Mouse (Mus musculus) thymus, postnatal 10 days (tissue): ENCODE data around the gene Ush2a.

Experiments used
- DNase-seq, 2 experiments: peaks; one replicate each; pipeline ENCODE4 v3.0.0; 2021; ENCODE audit warnings: low spot score in 2 of 2

Gene Ush2a

DNA sequence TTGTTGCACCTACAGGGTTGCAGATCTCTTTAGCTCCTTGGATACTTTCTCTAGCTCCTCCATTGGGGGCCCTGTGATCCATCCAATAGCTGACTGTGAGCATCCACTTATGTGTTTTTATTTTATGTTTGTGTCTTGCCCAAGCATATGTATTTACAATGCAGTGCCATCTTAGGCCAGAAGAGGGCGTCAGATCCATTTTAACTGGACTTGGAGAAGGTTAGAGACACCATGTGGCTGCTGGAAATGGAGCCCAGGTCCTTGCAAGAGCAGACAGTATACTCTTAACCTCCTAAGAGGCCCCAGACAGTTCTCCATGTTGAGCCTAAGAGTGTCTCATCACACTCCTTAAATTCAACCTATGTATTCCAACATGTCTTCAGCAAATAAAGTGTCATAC is 281.5 kb downstream of the Ush2a start:
- no peak for DNase-seq

- DNase-seq, result no peak
Measured at GRCm38 (mm10) chr1:188549686-188550085, 287.9 kb downstream of the Ush2a start.

GRCm38 (mm10) chr1:188551802-188552201 is 290.0 kb downstream of the Ush2a start:
- DNase-seq, result no peak

- DNase-seq, result no peak
Measured at GRCm38 (mm10) chr1:188558911-188559310, 297.1 kb downstream of the Ush2a start.

DNA sequence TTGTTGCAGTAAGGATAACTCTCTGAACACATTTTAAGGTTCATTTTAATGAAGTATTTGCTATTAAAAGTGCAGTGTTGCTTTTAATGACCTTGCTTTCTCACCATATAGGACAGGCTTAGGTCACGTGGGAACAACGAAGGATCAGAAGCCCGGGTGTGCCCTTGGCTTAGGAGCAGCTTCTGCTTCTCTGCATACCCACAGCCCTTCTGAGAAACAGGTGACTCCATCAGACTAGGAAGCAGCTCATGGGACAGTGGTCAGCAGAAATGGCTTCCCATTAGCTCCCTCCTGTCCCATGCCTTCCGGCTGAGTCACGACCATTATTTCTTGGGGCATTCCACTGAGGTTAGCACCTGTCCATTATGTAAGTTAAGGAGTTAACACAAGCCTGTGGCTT is 304.4 kb downstream of the Ush2a start:
- no peak for DNase-seq

DNA sequence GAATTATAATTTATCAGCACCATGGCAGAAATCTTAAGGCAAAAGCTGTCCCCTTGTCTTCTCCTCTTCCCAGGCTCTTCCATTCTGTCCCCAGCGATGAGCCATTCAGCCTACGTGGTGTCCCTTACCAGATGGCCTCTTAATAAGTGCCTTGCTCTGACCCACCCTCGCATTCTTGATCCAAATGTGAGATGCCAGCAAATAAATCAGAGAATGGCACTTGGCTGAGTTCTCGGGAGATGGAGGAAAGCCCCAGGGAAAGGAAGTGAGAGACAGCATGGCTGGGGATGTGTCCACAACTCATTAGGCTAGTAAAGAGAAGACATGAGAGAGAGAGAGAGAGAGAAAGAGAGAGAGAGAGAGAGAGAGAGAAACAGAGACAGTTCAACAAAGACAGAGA is 305.7 kb downstream of the Ush2a start:
- DNase-seq, result no peak

- DNase-seq, result no peak
Measured at GRCm38 (mm10) chr1:188568295-188568961, 306.6 kb downstream of the Ush2a start.

DNA sequence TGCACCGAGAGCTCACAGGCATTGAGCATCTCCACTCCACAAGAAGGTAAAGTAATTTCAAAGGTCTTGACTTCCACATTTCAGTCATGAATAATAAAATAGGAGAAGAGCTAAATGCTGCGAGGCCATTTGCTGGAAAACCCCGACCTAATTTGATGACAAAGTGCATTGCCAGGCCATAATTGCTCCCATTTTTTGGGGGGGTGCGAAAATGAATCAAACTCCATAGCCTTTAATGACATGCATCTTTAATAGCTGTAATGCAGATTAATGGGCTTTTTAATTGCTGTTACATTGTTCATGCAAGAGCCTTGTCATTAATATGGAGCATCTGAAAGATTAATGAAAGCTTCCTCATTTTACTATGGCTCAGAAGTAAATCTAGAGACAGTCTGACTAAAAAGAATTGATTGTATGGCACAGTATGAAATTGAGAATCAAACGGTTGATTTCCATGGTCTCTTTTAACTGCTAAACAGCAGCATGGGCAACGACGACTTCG is 314.5 kb downstream of the Ush2a start:
- DNase-seq, result no peak

DNA sequence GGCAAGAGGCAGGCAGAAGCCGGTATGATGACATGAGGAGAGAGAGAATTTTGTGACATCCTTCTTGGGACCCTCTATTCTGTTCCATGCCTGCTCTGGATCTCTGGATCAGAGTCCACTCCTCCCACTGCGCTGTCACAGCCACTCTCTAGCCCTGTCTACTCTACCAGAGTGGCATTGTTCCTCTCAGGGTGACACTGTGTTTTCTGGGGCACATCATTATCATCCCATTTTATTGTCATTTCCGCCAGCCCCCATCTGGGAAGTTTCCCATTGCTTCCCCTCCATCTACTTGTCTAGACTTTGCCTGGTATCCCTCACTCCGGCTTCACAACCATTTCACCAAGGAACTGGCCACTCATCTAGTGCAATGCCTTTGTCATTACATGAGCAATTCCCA is 315.6 kb downstream of the Ush2a start:
- DNase-seq, result no peak

DNA sequence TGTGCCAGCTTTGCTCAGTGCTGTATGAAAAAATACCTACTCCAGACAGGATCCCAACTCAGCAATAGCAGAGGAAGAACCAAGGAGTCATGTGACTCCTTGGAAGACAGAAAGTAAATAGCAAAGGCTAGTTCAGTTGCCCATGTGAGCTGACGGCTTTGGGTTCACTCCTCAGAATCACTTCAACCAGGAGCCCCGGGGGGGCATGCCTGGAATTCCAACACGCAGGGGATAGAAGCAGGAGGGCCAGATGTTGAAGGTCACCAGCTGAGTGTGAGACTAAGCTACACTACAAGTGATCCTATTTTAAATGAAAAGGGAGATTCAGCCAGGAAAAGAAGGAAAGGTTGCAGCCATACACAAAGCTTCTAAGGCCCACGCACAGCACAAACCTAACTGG is 319.3 kb downstream of the Ush2a start:
- no peak for DNase-seq

GRCm38 (mm10) chr1:188595251-188595650 is 333.4 kb downstream of the Ush2a start:
- DNase-seq, result no peak

- no peak for DNase-seq
Measured at GRCm38 (mm10) chr1:188598052-188598451, 336.2 kb downstream of the Ush2a start.

GRCm38 (mm10) chr1:188599134-188599533 is 337.3 kb downstream of the Ush2a start:
- DNase-seq, result no peak

DNA sequence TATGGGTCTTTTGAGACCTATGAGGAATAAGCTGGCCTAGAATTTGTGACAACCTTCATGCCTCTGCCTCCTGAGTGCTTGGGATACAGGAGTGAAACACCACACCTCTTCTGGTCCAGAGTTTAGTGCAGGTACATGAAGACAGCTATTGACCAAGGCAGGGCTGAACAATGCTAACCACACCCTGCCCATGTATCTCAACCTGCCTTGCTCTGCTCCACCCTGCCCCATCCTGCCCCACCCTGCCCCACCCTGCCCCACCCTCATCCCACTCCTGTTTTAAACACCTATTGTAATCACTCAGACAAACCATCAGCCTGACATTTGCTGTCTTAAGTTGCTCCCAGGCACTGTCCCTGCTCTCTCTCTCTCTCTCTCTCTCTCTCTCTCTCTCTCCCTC is 344.6 kb downstream of the Ush2a start:
- no peak for DNase-seq

- no peak for DNase-seq
Measured at GRCm38 (mm10) chr1:188616547-188616946, 354.7 kb downstream of the Ush2a start.

GRCm38 (mm10) chr1:188633736-188634135 is 371.9 kb downstream of the Ush2a start:
- DNase-seq, result no peak

DNA sequence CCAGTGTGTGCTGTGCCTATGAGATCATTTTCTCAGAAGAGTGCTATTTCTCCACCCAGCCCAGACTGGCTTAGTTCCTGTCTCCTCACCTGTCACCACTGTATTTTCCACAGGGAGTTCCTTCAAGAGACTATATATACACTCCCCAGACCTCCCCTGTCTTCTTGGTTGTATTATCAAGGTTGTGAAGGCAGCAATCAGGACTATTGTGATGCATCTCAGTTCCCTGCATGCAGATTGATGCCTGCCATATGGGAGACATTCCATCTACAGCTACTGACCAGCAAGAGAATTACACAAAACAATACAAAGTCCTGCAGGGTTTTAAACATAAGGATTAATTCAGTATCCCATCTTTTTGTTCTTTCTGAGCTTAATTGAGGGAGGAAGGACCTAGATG is 377.8 kb downstream of the Ush2a start:
- DNase-seq, result no peak

- DNase-seq, result no peak
Measured at GRCm38 (mm10) chr1:188643156-188643555, 381.3 kb downstream of the Ush2a start.

GRCm38 (mm10) chr1:188653001-188653400 is 391.2 kb downstream of the Ush2a start:
- DNase-seq, result no peak

- no peak for DNase-seq
Measured at GRCm38 (mm10) chr1:188656121-188656520, 394.3 kb downstream of the Ush2a start.

DNA sequence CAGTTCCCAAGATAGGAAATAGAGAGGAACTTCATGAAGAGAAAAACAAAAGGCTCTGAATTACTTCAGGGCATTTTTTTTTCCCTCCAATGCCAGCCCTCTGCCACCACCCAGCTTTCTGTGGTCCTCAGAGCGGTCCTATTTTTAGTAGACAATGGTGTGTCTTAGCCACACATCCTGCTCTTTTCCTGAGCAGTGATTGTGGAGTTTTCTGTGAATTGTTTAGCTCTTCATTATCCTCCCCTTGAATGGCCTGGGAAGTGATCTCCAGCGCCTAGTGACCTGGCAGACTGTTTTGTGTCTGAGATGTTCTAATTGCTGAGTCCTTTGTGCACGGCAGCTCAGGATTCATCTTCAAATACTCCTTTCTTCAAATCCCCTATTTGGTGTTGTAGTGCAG is 397.3 kb downstream of the Ush2a start:
- no peak for DNase-seq

GRCm38 (mm10) chr1:188660339-188660738 is 398.5 kb downstream of the Ush2a start:
- no peak for DNase-seq

DNA sequence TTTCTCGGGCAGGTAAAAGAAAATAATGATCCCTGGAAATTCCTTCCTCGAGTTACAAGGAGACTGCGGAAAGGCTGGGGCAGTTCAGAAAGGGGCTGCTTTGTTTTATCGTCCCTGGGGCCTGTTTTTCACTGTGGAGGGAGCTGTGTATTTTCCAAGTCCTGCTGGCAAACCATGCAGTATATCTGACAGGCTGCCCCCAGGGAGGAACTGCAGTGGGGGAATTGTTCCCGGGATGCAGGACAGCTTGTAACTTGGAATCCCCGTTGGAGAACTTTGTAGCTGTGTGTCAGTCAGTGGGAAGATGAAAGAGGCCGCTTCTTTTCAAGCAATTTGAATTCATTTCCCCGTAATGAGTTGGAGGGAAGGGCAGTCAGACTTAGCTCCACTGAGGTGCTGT is 399.1 kb downstream of the Ush2a start:
- DNase-seq, result no peak

DNA sequence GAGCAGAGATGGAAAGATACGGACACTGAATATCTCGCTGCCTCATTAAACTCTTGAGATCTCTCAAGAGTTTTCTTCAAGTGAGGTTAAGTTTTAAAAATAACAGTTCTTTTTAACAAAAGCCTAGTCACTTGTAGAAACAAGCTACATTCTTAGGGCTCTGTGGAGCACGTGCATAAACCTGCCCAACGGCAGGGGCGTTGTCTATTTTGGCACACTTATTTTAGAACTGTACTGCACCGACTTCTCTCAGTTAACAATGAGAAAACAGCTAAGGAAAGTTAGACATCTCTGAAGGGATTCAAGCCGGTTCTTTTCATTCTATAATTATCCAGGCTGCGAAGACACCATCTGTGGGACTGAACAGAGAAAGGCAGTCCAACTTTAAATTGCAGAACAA is 405.6 kb downstream of the Ush2a start:
- no peak for DNase-seq
